Mouse (Mus musculus) ES-Bruce4 (cell line): ENCODE measurements at regions not wholly inside any gene's neighbourhood (a gene's known extent, or its start where the extent isn't known, plus 50 kb on each side); places are given as distances from the start of the nearest gene placed in this dataset.

Source experiments
- H3K27ac ChIP-seq: 2 replicates; pipeline ENCODE4 v1.5.1; 2012; ENCODE audit warnings: low read length, inconsistent platforms; ENCODE audit not compliant: insufficient read depth
- H3K27me3 ChIP-seq: 2 replicates; pipeline ENCODE4 v1.6.1; 2012; ENCODE audit warnings: mild to moderate bottlenecking, low read length, inconsistent platforms; ENCODE audit not compliant: control insufficient read depth, poor library complexity, insufficient read depth, severe bottlenecking
- H3K36me3 ChIP-seq: 2 replicates; pipeline ENCODE4 v1.6.1; 2012; ENCODE audit warnings: inconsistent platforms, mild to moderate bottlenecking, low read length, moderate library complexity; ENCODE audit not compliant: control insufficient read depth, poor library complexity, insufficient read depth, severe bottlenecking
- H3K4me1 ChIP-seq: one replicate; pipeline ENCODE4 v1.8.1; 2011; ENCODE audit warnings: low read length; ENCODE audit not compliant: control insufficient read depth, insufficient read depth
- H3K4me3 ChIP-seq: 2 replicates; pipeline ENCODE4 v1.5.1; 2011; ENCODE audit warnings: low read depth, mild to moderate bottlenecking, low read length
- H3K9ac ChIP-seq: 2 replicates; pipeline ENCODE4 v1.6.1; 2012; ENCODE audit warnings: low read depth, mild to moderate bottlenecking, inconsistent platforms; ENCODE audit not compliant: poor library complexity, severe bottlenecking
- H3K9me3 ChIP-seq: replicated peaks from 2 replicates; pipeline ENCODE4 v1.6.1; 2012; ENCODE audit warnings: mild to moderate bottlenecking, low read length, inconsistent platforms; ENCODE audit not compliant: control insufficient read depth, poor library complexity, insufficient read depth, severe bottlenecking
- CTCF ChIP-seq: IDR thresholded peaks from one replicate; pipeline ENCODE4 v1.8.1; 2011; ENCODE audit warnings: low read depth, low read length
- EP300 ChIP-seq: IDR thresholded peaks from 2 replicates; pipeline ENCODE4 v1.6.1; 2011; ENCODE audit warnings: low read depth, low read length; ENCODE audit not compliant: insufficient read depth
- POLR2A ChIP-seq: IDR thresholded peaks from one replicate; pipeline ENCODE4 v1.8.1; 2011; ENCODE audit warnings: low read length; ENCODE audit not compliant: insufficient read depth

GRCm38 (mm10) chr8:34605031-34605430, 493.5 kb upstream of the Gm10131 start:
- H3K9me3 ChIP-seq = no peaks in the 10 kb centered on the region
- no peak overlapping the region for H3K4me3 ChIP-seq
- TF ChIP-seq CTCF (no peak), EP300 (no peak), POLR2A (no peak)
- H3K9ac ChIP-seq = no peak overlapping the region
- no peaks in the 10 kb centered on the region for H3K4me1 ChIP-seq
- H3K36me3 ChIP-seq = no peaks in the 10 kb centered on the region
- no peaks in the 10 kb centered on the region for H3K27me3 ChIP-seq
- no peak overlapping the region for H3K27ac ChIP-seq

- TF ChIP-seq EP300 (no peak), POLR2A (no peak), CTCF (no peak)
- no peak overlapping the region for H3K9ac ChIP-seq
- no peak overlapping the region for H3K4me3 ChIP-seq
- H3K9me3 ChIP-seq = no peaks in the 10 kb centered on the region
- no peak overlapping the region for H3K27ac ChIP-seq
- H3K36me3 ChIP-seq = no peaks in the 10 kb centered on the region
- H3K4me1 ChIP-seq = no peaks in the 10 kb centered on the region
- no peaks in the 10 kb centered on the region for H3K27me3 ChIP-seq
Measured at GRCm38 (mm10) chr8:34604581-34604980, 493.0 kb upstream of the Gm10131 start.

DNA sequence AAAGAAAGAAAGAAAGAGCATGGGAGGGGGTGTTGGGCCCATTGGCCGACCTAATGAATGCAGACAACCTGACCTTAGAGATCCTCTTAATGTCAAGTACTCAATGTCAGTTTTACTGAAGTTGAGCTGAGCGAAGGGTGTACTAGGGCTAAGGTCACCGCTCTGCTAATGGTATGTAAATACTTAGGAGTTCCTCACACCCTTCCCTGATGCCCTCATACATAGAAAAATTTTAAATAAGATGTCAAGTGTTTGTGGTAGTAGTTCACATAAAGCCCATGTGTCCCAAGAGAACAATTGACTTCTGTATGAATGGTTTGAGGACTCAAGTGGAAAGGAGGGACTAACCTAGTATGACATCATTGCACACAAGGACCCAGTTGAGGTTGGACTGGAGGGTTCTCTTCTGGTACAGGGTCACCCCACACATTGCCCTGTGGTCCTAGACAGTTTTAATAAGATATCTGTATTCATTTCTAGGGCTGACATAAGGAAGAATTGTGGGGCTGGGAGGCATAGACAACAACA, 490.0 kb upstream of the Gm10131 start:
- Histone ChIP-seq H3K4me3 (no peak overlapping the region), H3K27me3 (no peaks in the 10 kb centered on the region), H3K4me1 (no peaks in the 10 kb centered on the region), H3K27ac (no peak overlapping the region), H3K9me3 (no peaks in the 10 kb centered on the region), H3K9ac (no peak overlapping the region), H3K36me3 (no peaks in the 10 kb centered on the region)
- TF ChIP-seq POLR2A = no peak
- no peak for TF ChIP-seq EP300
- TF ChIP-seq CTCF = no peak

GRCm38 (mm10) chr8:34600880-34601279, 489.3 kb upstream of the Gm10131 start:
- H3K4me3 ChIP-seq = no peak overlapping the region
- no peaks in the 10 kb centered on the region for H3K9me3 ChIP-seq
- no peaks in the 10 kb centered on the region for H3K27me3 ChIP-seq
- no peaks in the 10 kb centered on the region for H3K4me1 ChIP-seq
- H3K27ac ChIP-seq = no peak overlapping the region
- H3K9ac ChIP-seq = no peak overlapping the region
- H3K36me3 ChIP-seq = no peaks in the 10 kb centered on the region
- TF ChIP-seq POLR2A (no peak), EP300 (no peak), CTCF (no peak)

DNA sequence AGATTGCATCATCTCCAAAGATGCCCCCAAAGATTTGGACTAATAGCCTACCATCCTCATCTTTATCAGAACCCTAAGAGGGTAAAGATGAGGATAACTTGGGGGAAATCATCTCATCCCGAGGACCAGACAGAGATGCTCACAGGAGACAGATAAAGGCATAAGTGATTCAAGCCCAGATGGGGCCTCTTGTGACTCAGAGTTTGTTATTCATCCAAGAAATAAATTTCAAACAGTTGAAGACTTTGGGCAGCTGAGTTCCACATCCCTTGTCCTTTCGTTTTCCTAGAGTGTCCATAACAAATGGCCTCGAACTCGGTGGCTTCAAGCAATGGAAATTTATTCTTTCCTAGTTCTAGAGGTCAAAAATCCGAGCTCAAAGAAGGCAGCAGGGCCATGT, 485.1 kb upstream of the Gm10131 start:
- no peak overlapping the region for H3K4me3 ChIP-seq
- no peaks in the 10 kb centered on the region for H3K4me1 ChIP-seq
- no peak overlapping the region for H3K27ac ChIP-seq
- TF ChIP-seq CTCF = no peak
- no peaks in the 10 kb centered on the region for H3K9me3 ChIP-seq
- no peak overlapping the region for H3K9ac ChIP-seq
- no peaks in the 10 kb centered on the region for H3K36me3 ChIP-seq
- no peaks in the 10 kb centered on the region for H3K27me3 ChIP-seq

DNA sequence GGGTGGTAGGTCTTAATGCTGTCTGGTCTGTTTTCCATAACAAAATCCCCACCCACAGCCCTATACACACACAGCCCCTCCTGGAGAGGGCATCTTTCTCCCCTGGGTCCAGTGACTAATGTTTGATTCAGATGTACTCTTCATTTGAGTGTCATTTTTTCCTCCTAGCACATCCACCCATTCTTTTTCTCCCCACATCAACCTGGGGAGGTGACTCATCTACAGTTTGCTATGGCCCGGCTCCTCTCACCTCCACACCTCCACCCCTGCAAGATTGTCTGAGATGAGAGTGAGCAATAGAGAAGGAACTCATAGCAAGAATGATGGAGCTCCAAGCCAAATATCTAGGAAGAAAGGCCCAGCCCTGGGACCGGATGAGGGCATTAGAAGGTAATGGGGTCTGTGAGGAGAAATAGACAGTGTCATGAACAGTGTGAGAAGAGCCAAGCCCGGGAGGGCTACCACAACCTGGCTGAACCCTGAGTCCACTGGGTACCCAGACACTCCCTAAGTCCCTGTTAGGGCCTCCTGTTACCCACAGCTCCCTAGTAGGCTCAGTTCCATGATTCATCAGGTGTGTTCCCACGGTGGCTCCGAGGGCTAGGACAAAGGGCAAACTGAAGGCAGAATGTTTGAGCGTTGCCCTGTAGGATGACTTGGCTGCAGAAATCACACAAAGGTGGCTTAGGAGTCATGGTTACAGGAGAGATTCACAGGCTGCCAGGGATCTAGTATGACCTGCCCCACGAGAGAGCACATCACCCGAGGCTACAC, 479.6 kb upstream of the Gm10131 start:
- H3K9ac ChIP-seq = no peak overlapping the region
- TF ChIP-seq POLR2A (no peak), CTCF (no peak), EP300 (no peak)

More for the DNA sequence above, 479.6 kb upstream of the Gm10131 start:
- Histone ChIP-seq H3K27ac (no peak overlapping the region), H3K27me3 (peaks cover 3% of the 10 kb centered on the region; the same call in 1 of the 2 replicates), H3K4me3 (no peak overlapping the region), H3K9me3 (no peaks in the 10 kb centered on the region), H3K4me1 (no peaks in the 10 kb centered on the region), H3K36me3 (no peaks in the 10 kb centered on the region)
